Mouse (Mus musculus) c-Kit-negative CD71-positive TER-119-positive erythroid progenitor cells, embryonic 14.5 days (primary cell): ENCODE measurements around the gene Ankrd45.
A peak's percentile ranks its signal among the peaks of the same experiment; 100 is the strongest.
"Not testable (repeated sequence)": the region's sequence is repeated elsewhere in the genome, so short reads cannot be mapped to it uniquely, and the experiment has no call there.

Experiments used
- DNase-seq: peaks from one replicate; pipeline ENCODE4 v3.0.0-alpha.2; 2013; ENCODE audit warnings: low read depth, low spot score

The Ankrd45 gene

GRCm38 (mm10) chr1:161142531-161143159, at the start of gene Ankrd45:
Ankrd45 (plus strand) TSS chr1:161142691.
- DNase-seq, result no peak

GRCm38 (mm10) chr1:161099721-161100405, 42.6 kb upstream of the Ankrd45 start:
- no peak for DNase-seq

GRCm38 (mm10) chr1:161103842-161104241, 38.6 kb upstream of the Ankrd45 start:
- DNase-seq, result no peak

- DNase-seq, result no peak
Measured at GRCm38 (mm10) chr1:161109216-161109615, 33.3 kb upstream of the Ankrd45 start.

GRCm38 (mm10) chr1:161114591-161114990, 27.9 kb upstream of the Ankrd45 start:
- DNase-seq, result no peak

GRCm38 (mm10) chr1:161122661-161123418, 19.7 kb upstream of the Ankrd45 start:
- no peak for DNase-seq

GRCm38 (mm10) chr1:161126461-161126860, 16.0 kb upstream of the Ankrd45 start:
- DNase-seq, result no peak

- DNase-seq, result peak; percentile 93
Measured at GRCm38 (mm10) chr1:161130726-161131664, 11.5 kb upstream of the Ankrd45 start, which contains the start of gene Klhl20. Klhl20 (minus strand) TSS chr1:161131511.

GRCm38 (mm10) chr1:161139496-161139895, 3.0 kb upstream of the Ankrd45 start:
- no peak for DNase-seq

GRCm38 (mm10) chr1:161140026-161140762, 2.3 kb upstream of the Ankrd45 start:
- DNase-seq, result no peak

- DNase-seq, result no peak
Measured at GRCm38 (mm10) chr1:161143216-161143615, 725 bp downstream of the Ankrd45 start.

- DNase-seq, result not testable (repeated sequence)
Measured at GRCm38 (mm10) chr1:161145611-161146010, 3.1 kb downstream of the Ankrd45 start.

GRCm38 (mm10) chr1:161147888-161148287, 5.4 kb downstream of the Ankrd45 start:
- DNase-seq, result no peak

- DNase-seq, result no peak
Measured at GRCm38 (mm10) chr1:161151098-161151497, 8.6 kb downstream of the Ankrd45 start.

- no peak for DNase-seq
Measured at GRCm38 (mm10) chr1:161156546-161156945, 14.1 kb downstream of the Ankrd45 start.

GRCm38 (mm10) chr1:161159214-161159613, 16.7 kb downstream of the Ankrd45 start, which contains the start of gene Tex50:
Tex50 (minus strand) TSS chr1:161159314.
- no peak for DNase-seq

- DNase-seq, result no peak
Measured at GRCm38 (mm10) chr1:161160266-161160665, 17.8 kb downstream of the Ankrd45 start.

GRCm38 (mm10) chr1:161170651-161171050, 28.2 kb downstream of the Ankrd45 start:
- no peak for DNase-seq

- DNase-seq, result peak; percentile 68
Measured at GRCm38 (mm10) chr1:161180674-161181073, 38.2 kb downstream of the Ankrd45 start.

- DNase-seq, result no peak
Measured at GRCm38 (mm10) chr1:161182386-161182785, 39.9 kb downstream of the Ankrd45 start.
